In genomic region chr4:155821025-155821424, GRCm38 (mm10) we compare ENCODE assay signal across 10 mouse cellular contexts. TPM values are rescaled to one million over a fixed set of nuclear protein-coding genes. Genes with fewer than 3 reads are reported as not detected.
DNase-seq lines count a peak whose midpoint lies in the region; ATAC-seq and TF ChIP-seq lines count a peak whose summit lies in the region.
"Had no signal": no experiment of that assay in that cellular context is flagged by ENCODE, and none has a peak within 500 bp of the region (broad histone marks: within the 10 kb centered on the region; RNA-seq: fewer than 3 reads in every experiment).

No protein-coding gene starts in this region.

- H3K36me3 ChIP-seq in liver, embryonic 11.5 days (ENCODE audit: control insufficient read depth, insufficient read depth, low read length), result peaks cover 72% of the 10 kb centered on the region

- no peaks in the 10 kb centered on the region for H3K9me3 ChIP-seq in liver, embryonic 11.5 days (ENCODE audit: control insufficient read depth, low read length)
- H3K9me3 ChIP-seq: stomach, embryonic 15.5 days had no signal

- H3K9ac ChIP-seq in liver, embryonic 11.5 days (ENCODE audit: low read depth, low read length), result no peak overlapping the region
- H3K9ac ChIP-seq: stomach, embryonic 15.5 days had no signal

- no peak overlapping the region for H3K4me2 ChIP-seq in liver, embryonic 11.5 days
- H3K4me2 ChIP-seq: stomach, embryonic 15.5 days had no signal

- H3K4me3 ChIP-seq in gastrocnemius, adult 2 months, result no peak overlapping the region
- H3K4me3 ChIP-seq in liver, embryonic 11.5 days (ENCODE audit: low read depth, low read length), result no peak overlapping the region
- H3K4me3 ChIP-seq: stomach, embryonic 15.5 days had no signal

- 80% methylated on average over 7 of the region's 7 CpGs for WGBS in liver, embryonic 11.5 days

- H3K4me1 ChIP-seq in liver, embryonic 11.5 days (replicated peaks; ENCODE audit: control insufficient read depth, insufficient read depth, low read length), result no peaks in the 10 kb centered on the region
- H3K4me1 ChIP-seq: stomach, embryonic 15.5 days had no signal

- DNase-seq in gastrocnemius, adult 2 months, result no peak
- no peak for DNase-seq in gastrocnemius, adult 18-20 months (ENCODE audit: low spot score)
- DNase-seq in liver (peak; percentile 25), MN1 (ENCODE audit: low spot score) (peak; percentile 47)
- no peak for DNase-seq in liver, embryonic 11.5 days (ENCODE audit: low spot score)
- DNase-seq in lung, postnatal 36 days, result peak; percentile 52
- DNase-seq in urinary bladder, postnatal 10 days (ENCODE audit: low spot score), result no peak
- no peak for DNase-seq in layer of hippocampus, adult 9-11 months

- intact Hi-C loops in gastrocnemius, adult 2 months (cut with DNase I), result no loop called here

- peak; percentile 51 for TF ChIP-seq CTCF in gastrocnemius, adult 2 months (IDR thresholded peaks at IDR 0.05)

- no peaks in the 10 kb centered on the region for H3K27me3 ChIP-seq in liver, embryonic 11.5 days (replicated peaks; ENCODE audit: control insufficient read depth, insufficient read depth, low read length)
- H3K27me3 ChIP-seq: stomach, embryonic 15.5 days had no signal

- ATAC-seq in liver, embryonic 11.5 days (replicated peaks; ENCODE audit: low FRiP score), result no peak

- H3K27ac ChIP-seq in gastrocnemius, adult 2 months, result no peak overlapping the region
- no peak overlapping the region for H3K27ac ChIP-seq in liver, embryonic 11.5 days (ENCODE audit: low read depth, low read length)
- H3K27ac ChIP-seq: stomach, embryonic 15.5 days had no signal

RNA-seq across cellular contexts. Expression of gene Ccnl2, which starts 8.7 kb away (rescaled TPM):
- 10 to 100 TPM; 26.4 to 27.0 TPM for total RNA-seq in gastrocnemius, adult 2 months (2021)
- 10 to 100 TPM; 15.4 to 18.3 TPM for total RNA-seq in gastrocnemius, adult 18-20 months (2021)
- polyA plus RNA-seq in liver, embryonic 11.5 days (2014; fragmentation: Nextera tagmentation; extraction: Ambion mirVana), result 132 and 140 TPM in 2 replicates

RNA-seq across cellular contexts. Expression of gene Aurkaip1, which starts 10.0 kb away (rescaled TPM):
- total RNA-seq in gastrocnemius, adult 2 months (2021), result 10 to 100 TPM; 74.0 to 89.8 TPM
- total RNA-seq in gastrocnemius, adult 18-20 months (2021), result 10 to 100 TPM; 79.5 to 82.6 TPM
- polyA plus RNA-seq in liver, embryonic 11.5 days (2014; fragmentation: Nextera tagmentation; extraction: Ambion mirVana), result 199 and 212 TPM in 2 replicates

RNA-seq across cellular contexts. Expression of gene Mrpl20, which starts 18.3 kb away (rescaled TPM):
- 10 to 100 TPM; 39.0 to 52.7 TPM for total RNA-seq in gastrocnemius, adult 2 months (2021)
- total RNA-seq in gastrocnemius, adult 18-20 months (2021), result 10 to 100 TPM; 50.3 to 54.0 TPM
- 312 and 326 TPM in 2 replicates for polyA plus RNA-seq in liver, embryonic 11.5 days (2014; fragmentation: Nextera tagmentation; extraction: Ambion mirVana)

RNA-seq across cellular contexts. Expression of gene Mxra8, which starts 18.5 kb away (rescaled TPM):
- total RNA-seq in gastrocnemius, adult 2 months (2021), result 10 to 100 TPM; 26.4 to 31.3 TPM
- 10 to 100 TPM; 25.0 to 29.7 TPM for total RNA-seq in gastrocnemius, adult 18-20 months (2021)
- polyA plus RNA-seq in liver, embryonic 11.5 days (2014; fragmentation: Nextera tagmentation; extraction: Ambion mirVana), result 14.9 and 16.6 TPM in 2 replicates
- total RNA-seq: megakaryocyte progenitor cell, adult 5-6 weeks had no signal

RNA-seq across cellular contexts. Expression of gene Dvl1, which starts 26.2 kb away (rescaled TPM):
- 100 to 1,000 TPM; 116 to 122 TPM for total RNA-seq in gastrocnemius, adult 2 months (2021)
- total RNA-seq in gastrocnemius, adult 18-20 months (2021), result 100 to 1,000 TPM; 104 to 106 TPM
- 7.0 and 11.0 TPM in 2 replicates for polyA plus RNA-seq in liver, embryonic 11.5 days (2014; fragmentation: Nextera tagmentation; extraction: Ambion mirVana)

Comparison
In these comparisons a context has a peak if more than half of its experiments do, and no peak if none do; other contexts are left out.
1. DNase-seq: peak in liver (single experiment), MN1 (single experiment) and lung, postnatal 36 days (single experiment); none in gastrocnemius, adult 2 months (single experiment), gastrocnemius, adult 18-20 months (single experiment), liver, embryonic 11.5 days (single experiment), urinary bladder, postnatal 10 days (single experiment) and layer of hippocampus, adult 9-11 months (single experiment).